Mouse (Mus musculus) midbrain, embryonic 15.5 days (tissue): ENCODE measurements around the gene Myod1. TPM values are rescaled to one million over a fixed set of nuclear protein-coding genes. Genes with fewer than 3 reads are reported as not detected.
A peak's percentile ranks its signal among the peaks of the same experiment; 100 is the strongest.

ENCODE experiments used
- ATAC-seq: fragments of 200-750 bp; cut with Nextera tagmentation; replicated peaks from 2 replicates; pipeline ENCODE4 v1.8.0; 2017; ENCODE audit warnings: moderate TSS enrichment
- H3K27ac ChIP-seq: fragments of 300-500 bp; sonication (generic); 2 replicates; pipeline ENCODE4 v1.5.1; 2015; ENCODE audit warnings: mild to moderate bottlenecking, inconsistent platforms
- H3K27me3 ChIP-seq: fragments of 300-500 bp; sonication (generic); replicated peaks from 2 replicates; pipeline ENCODE4 v1.6.1; 2015; ENCODE audit warnings: inconsistent platforms
- H3K36me3 ChIP-seq: fragments of 300-500 bp; sonication (generic); replicated peaks from 2 replicates; pipeline ENCODE4 v1.6.1; 2015; ENCODE audit warnings: inconsistent platforms
- H3K4me1 ChIP-seq: fragments of 300-500 bp; sonication (generic); 2 replicates; pipeline ENCODE4 v1.6.1; 2015; ENCODE audit warnings: inconsistent platforms
- H3K4me2 ChIP-seq: fragments of 300-500 bp; sonication (generic); 2 replicates; pipeline ENCODE4 v1.6.1; 2015; ENCODE audit warnings: inconsistent platforms, mild to moderate bottlenecking, moderate library complexity
- H3K4me3 ChIP-seq: fragments of 300-500 bp; sonication (generic); 2 replicates; pipeline ENCODE4 v1.5.1; 2015; ENCODE audit warnings: mild to moderate bottlenecking, inconsistent platforms
- H3K9ac ChIP-seq: fragments of 300-500 bp; sonication (generic); 2 replicates; pipeline ENCODE4 v1.6.1; 2015; ENCODE audit warnings: mild to moderate bottlenecking, inconsistent platforms
- H3K9me3 ChIP-seq: fragments of 300-500 bp; sonication (generic); 2 replicates; pipeline ENCODE4 v1.6.1; 2016; ENCODE audit warnings: inconsistent platforms
- WGBS: fragments of 180-500 bp; shearing (Covaris S2); methylation state at CpG from one replicate; pipeline ENCODE4 v1.1.7; 2015; ENCODE audit warnings: mixed read lengths; 5-methylcytosine and 5-hydroxymethylcytosine counted together
- polyA plus RNA-seq: library from polyadenylated mRNA; unstranded; fragments of >200 nt; fragmentation: Nextera tagmentation; extraction: Ambion mirVana; gene quantifications from 2 replicates; pipeline ENCODE4 v1.2.1, GENCODE M21; 2015

Myod1 gene
- 0.09 and 0.14 TPM in 2 replicates for polyA plus RNA-seq

DNA sequence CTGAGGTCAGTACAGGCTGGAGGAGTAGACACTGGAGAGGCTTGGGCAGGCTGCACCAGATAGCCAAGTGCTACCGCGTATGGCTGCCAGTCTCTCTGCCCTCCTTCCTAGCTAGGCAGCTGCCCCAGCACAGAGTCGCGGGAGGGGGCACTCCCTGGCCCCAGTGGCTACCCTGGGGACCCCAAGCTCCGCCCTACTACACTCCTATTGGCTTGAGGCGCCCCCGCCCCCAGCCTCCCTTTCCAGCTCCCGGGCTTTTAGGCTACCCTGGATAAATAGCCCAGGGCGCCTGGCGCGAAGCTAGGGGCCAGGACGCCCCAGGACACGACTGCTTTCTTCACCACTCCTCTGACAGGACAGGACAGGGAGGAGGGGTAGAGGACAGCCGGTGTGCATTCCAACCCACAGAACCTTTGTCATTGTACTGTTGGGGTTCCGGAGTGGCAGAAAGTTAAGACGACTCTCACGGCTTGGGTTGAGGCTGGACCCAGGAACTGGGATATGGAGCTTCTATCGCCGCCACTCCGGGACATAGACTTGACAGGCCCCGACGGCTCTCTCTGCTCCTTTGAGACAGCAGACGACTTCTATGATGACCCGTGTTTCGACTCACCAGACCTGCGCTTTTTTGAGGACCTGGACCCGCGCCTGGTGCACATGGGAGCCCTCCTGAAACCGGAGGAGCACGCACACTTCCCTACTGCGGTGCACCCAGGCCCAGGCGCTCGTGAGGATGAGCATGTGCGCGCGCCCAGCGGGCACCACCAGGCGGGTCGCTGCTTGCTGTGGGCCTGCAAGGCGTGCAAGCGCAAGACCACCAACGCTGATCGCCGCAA lies at the start of gene Myod1:
Gene Myod1 (plus strand): TSS at position 303 of the 836 bp plus-strand sequence.
- 5% methylated on average over 44 of the region's 44 CpGs for WGBS
- Histone ChIP-seq H3K27ac (no peak within 1 kb of the TSS), H3K9ac (no peak within 1 kb of the TSS), H3K4me3 (peak within 1 kb of the TSS; percentile 31), H3K4me1 (peaks cover 27% of the 10 kb centered on the region), H3K9me3 (no peaks in the 10 kb centered on the region), H3K27me3 (peaks cover 59% of the 10 kb centered on the region), H3K4me2 (peak within 1 kb of the TSS; percentile 51), H3K36me3 (no peaks in the 10 kb centered on the region)
- ATAC-seq = peak; percentile 19; the same call in 1 of the 2 replicates

- no peaks in the 10 kb centered on the region for H3K36me3 ChIP-seq
- ATAC-seq = no peak
- 75% methylated on average over 4 of the region's 4 CpGs for WGBS
- H3K4me3 ChIP-seq = no peak overlapping the region
- H3K9ac ChIP-seq = no peak overlapping the region
- H3K4me1 ChIP-seq = no peaks in the 10 kb centered on the region
- no peaks in the 10 kb centered on the region for H3K9me3 ChIP-seq
- no peak overlapping the region for H3K27ac ChIP-seq
- no peak overlapping the region for H3K4me2 ChIP-seq
- H3K27me3 ChIP-seq = no peaks in the 10 kb centered on the region
These were observed 48.4 kb upstream of the Myod1 start for GRCm38 (mm10) chr7:46327896-46328295.

GRCm38 (mm10) chr7:46337397-46337796 lies 38.9 kb upstream of the Myod1 start:
- no peak for ATAC-seq
- Histone ChIP-seq H3K4me1 (no peaks in the 10 kb centered on the region), H3K36me3 (no peaks in the 10 kb centered on the region), H3K4me2 (no peak overlapping the region), H3K27me3 (no peaks in the 10 kb centered on the region), H3K9me3 (no peaks in the 10 kb centered on the region), H3K4me3 (no peak overlapping the region), H3K27ac (no peak overlapping the region), H3K9ac (no peak overlapping the region)
- WGBS = 92% methylated on average over 9 of the region's 9 CpGs

GRCm38 (mm10) chr7:46339818-46340217 lies 36.5 kb upstream of the Myod1 start:
- H3K27me3 ChIP-seq = no peaks in the 10 kb centered on the region
- WGBS = 58% methylated on average over 3 of the region's 3 CpGs
- H3K4me3 ChIP-seq = no peak overlapping the region
- no peaks in the 10 kb centered on the region for H3K9me3 ChIP-seq
- no peaks in the 10 kb centered on the region for H3K36me3 ChIP-seq
- no peak overlapping the region for H3K9ac ChIP-seq
- no peak for ATAC-seq
- H3K27ac ChIP-seq = no peak overlapping the region
- no peak overlapping the region for H3K4me2 ChIP-seq
- no peaks in the 10 kb centered on the region for H3K4me1 ChIP-seq

GRCm38 (mm10) chr7:46340295-46340694 lies 36.0 kb upstream of the Myod1 start:
- Histone ChIP-seq H3K36me3 (no peaks in the 10 kb centered on the region), H3K4me1 (no peaks in the 10 kb centered on the region), H3K4me3 (no peak overlapping the region), H3K27me3 (no peaks in the 10 kb centered on the region), H3K27ac (no peak overlapping the region), H3K9ac (no peak overlapping the region), H3K4me2 (no peak overlapping the region), H3K9me3 (no peaks in the 10 kb centered on the region)
- ATAC-seq = no peak
- WGBS = 89% methylated on average over 5 of the region's 5 CpGs

DNA sequence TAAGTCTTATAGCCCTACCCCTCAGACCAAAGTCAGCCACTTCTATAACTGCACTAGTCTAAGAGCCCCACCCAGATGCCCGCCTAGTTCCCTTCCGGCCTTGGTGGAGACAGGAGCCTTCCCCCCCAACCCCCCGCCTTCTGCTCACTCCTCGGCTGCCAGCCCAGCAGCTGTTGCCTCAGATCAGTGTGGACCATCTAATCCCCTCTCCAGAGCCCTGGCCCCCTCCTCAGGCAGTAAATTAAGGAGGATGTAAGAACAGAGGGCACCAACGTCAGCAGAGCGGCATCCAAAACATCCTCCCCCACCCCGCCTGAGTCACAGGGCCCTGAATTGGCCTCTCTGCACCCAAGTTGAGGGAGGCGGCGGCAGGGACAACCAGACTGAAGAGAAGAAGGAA lies 34.8 kb upstream of the Myod1 start:
- Histone ChIP-seq H3K36me3 (no peaks in the 10 kb centered on the region), H3K4me3 (no peak overlapping the region), H3K9me3 (no peaks in the 10 kb centered on the region), H3K4me2 (no peak overlapping the region), H3K27me3 (0 out of 2 replicates have a peak, but pooled peaks cover 1% of the 10 kb centered on the region), H3K9ac (no peak overlapping the region), H3K4me1 (no peaks in the 10 kb centered on the region), H3K27ac (no peak overlapping the region)
- ATAC-seq = no peak
- WGBS = 84% methylated on average over 9 of the region's 9 CpGs

DNA sequence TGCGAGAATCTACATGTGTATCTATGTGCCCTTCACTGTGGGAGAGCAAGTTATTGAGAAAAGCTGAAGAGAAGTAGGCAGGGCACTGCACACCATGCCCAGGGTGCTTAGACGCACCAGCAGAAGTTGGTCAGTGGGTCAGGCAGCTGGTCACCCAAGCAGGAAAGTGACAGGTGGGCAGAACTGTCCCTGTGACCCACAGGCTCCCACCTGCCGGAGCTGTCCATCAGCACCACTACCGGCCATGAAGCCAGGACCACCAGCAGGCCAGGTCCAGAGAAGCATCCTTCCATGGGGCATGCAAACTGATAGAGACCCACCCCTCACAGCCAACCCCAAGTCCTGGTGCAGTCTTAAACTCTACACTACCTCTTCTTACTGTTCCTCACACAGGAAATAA lies 28.6 kb upstream of the Myod1 start:
- no peaks in the 10 kb centered on the region for H3K36me3 ChIP-seq
- no peak for ATAC-seq
- 60% methylated on average over 4 of the region's 4 CpGs for WGBS
- peaks cover 6% of the 10 kb centered on the region for H3K4me1 ChIP-seq
- H3K9me3 ChIP-seq = no peaks in the 10 kb centered on the region
- H3K4me3 ChIP-seq = no peak overlapping the region
- H3K4me2 ChIP-seq = no peak overlapping the region
- H3K9ac ChIP-seq = no peak overlapping the region
- peaks cover 40% of the 10 kb centered on the region for H3K27me3 ChIP-seq
- H3K27ac ChIP-seq = no peak overlapping the region

GRCm38 (mm10) chr7:46348813-46349212 lies 27.5 kb upstream of the Myod1 start:
- no peaks in the 10 kb centered on the region for H3K9me3 ChIP-seq
- H3K9ac ChIP-seq = peak overlapping the region; percentile 26
- H3K36me3 ChIP-seq = no peaks in the 10 kb centered on the region
- peaks cover 6% of the 10 kb centered on the region for H3K4me1 ChIP-seq
- ATAC-seq = 0 out of 2 replicates have a peak, but pooled peaks have one; percentile 17
- H3K27me3 ChIP-seq = peaks cover 40% of the 10 kb centered on the region
- peak overlapping the region; percentile 28 for H3K4me3 ChIP-seq
- H3K4me2 ChIP-seq = peak overlapping the region; percentile 55
- WGBS = under 1% methylated on average over 36 of the region's 36 CpGs
- H3K27ac ChIP-seq = no peak overlapping the region

DNA sequence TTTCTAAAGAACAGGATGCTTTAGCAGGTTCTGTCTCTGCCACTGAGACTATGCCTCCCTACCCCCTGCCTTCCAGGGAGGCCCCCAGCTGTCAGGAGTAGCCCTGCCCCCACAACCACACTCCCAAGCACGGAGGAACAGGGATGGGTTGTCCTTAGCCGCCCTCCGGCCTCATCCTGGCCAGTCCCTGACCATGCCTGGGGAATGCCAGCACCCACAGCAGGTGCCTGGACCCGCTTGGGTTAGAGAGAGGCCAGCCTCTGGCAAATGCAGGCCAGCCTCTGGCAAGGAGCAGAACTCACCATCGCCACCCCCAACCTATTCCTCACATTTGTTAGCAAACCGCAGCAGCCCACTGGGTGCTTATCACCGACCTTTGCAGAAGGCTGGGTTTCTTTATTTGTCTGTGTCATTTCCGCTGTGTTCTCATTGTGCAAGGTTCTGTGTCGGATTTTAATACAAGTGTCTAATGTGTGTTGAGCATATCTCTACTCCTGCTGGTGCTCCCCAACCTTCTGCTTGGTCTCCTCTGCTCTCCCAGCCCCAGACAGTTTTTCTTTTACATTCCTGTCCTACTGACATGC lies 26.1 kb upstream of the Myod1 start:
- H3K27ac ChIP-seq = no peak overlapping the region
- H3K4me2 ChIP-seq = no peak overlapping the region
- ATAC-seq = no peak
- peaks cover 40% of the 10 kb centered on the region for H3K27me3 ChIP-seq
- 57% methylated on average over 9 of the region's 9 CpGs for WGBS
- H3K4me1 ChIP-seq = peaks cover 6% of the 10 kb centered on the region
- H3K9ac ChIP-seq = no peak overlapping the region
- H3K4me3 ChIP-seq = no peak overlapping the region
- no peaks in the 10 kb centered on the region for H3K9me3 ChIP-seq
- no peaks in the 10 kb centered on the region for H3K36me3 ChIP-seq

DNA sequence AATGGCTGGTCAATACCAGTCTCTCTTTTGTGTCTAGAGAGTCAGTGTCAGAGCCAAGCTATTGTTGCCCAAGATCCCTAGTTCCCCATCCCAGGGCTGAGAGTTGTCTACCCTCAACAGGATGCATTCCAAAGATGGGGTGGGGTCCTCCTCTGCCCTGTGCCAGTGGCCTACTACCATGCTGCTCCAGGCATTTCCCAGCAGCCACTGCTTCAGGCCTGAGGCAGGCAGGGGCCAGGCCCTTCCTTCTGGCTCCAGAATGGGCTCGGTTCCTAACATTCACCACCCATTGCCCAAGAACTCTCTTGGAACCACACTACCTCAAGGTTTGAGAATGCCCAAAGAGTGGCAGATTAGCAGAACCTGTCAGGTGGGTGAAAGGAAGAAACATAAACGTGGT lies 23.5 kb upstream of the Myod1 start:
- WGBS = 76% methylated on average over 2 of the region's 2 CpGs
- Histone ChIP-seq H3K27me3 (peaks cover 26% of the 10 kb centered on the region), H3K27ac (no peak overlapping the region), H3K9me3 (no peaks in the 10 kb centered on the region), H3K4me3 (no peak overlapping the region), H3K36me3 (no peaks in the 10 kb centered on the region), H3K4me1 (peaks cover 6% of the 10 kb centered on the region), H3K9ac (no peak overlapping the region), H3K4me2 (no peak overlapping the region)
- ATAC-seq = no peak

- WGBS = 57% methylated on average over 8 of the region's 8 CpGs
- Histone ChIP-seq H3K9me3 (no peaks in the 10 kb centered on the region), H3K9ac (no peak overlapping the region), H3K36me3 (no peaks in the 10 kb centered on the region), H3K27me3 (peaks cover 21% of the 10 kb centered on the region), H3K4me2 (no peak overlapping the region), H3K27ac (no peak overlapping the region), H3K4me3 (no peak overlapping the region), H3K4me1 (peaks cover 6% of the 10 kb centered on the region)
- ATAC-seq = no peak
These were observed 23.1 kb upstream of the Myod1 start for GRCm38 (mm10) chr7:46353216-46353615.

DNA sequence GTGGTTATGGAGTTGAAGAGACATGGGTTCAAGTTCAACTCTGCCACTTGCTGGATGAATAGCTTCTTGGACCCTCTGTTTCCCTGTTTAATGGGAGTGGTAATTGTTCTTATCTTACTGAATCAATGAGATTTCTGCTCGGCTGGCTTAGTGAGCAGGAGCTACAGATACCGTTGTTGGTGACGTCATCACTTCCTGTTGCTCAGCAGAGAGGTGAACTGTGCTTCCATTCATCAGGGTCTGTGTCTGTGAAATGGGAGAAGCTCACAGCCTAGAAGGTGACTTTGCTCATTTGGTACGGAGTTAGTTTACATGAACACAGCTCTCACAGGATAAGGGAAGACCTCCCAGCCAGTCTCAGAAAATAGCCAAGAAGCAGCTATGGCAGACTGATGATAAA lies 22.4 kb upstream of the Myod1 start:
- H3K27me3 ChIP-seq = peaks cover 15% of the 10 kb centered on the region; the same call in 1 of the 2 replicates
- H3K9me3 ChIP-seq = no peaks in the 10 kb centered on the region
- H3K4me1 ChIP-seq = peaks cover 2% of the 10 kb centered on the region
- H3K36me3 ChIP-seq = no peaks in the 10 kb centered on the region
- H3K4me3 ChIP-seq = no peak overlapping the region
- H3K9ac ChIP-seq = no peak overlapping the region
- ATAC-seq = no peak
- H3K4me2 ChIP-seq = no peak overlapping the region
- no peak overlapping the region for H3K27ac ChIP-seq
- 75% methylated on average over 4 of the region's 4 CpGs for WGBS

GRCm38 (mm10) chr7:46361776-46362175 lies 14.5 kb upstream of the Myod1 start:
- Histone ChIP-seq H3K27me3 (no peaks in the 10 kb centered on the region), H3K9ac (no peak overlapping the region), H3K36me3 (no peaks in the 10 kb centered on the region), H3K27ac (no peak overlapping the region), H3K4me1 (no peaks in the 10 kb centered on the region), H3K4me3 (no peak overlapping the region), H3K4me2 (no peak overlapping the region), H3K9me3 (no peaks in the 10 kb centered on the region)
- ATAC-seq = no peak
